Mouse (Mus musculus): ENCODE results near the gene P2ry14.
"Not testable (repeated sequence)": the region's sequence is repeated elsewhere in the genome, so short reads cannot be mapped to it uniquely, and the experiment has no call there.

GRCm38 (mm10) chr3:59113291-59113690, 40.1 kb downstream of the P2ry14 start:
- TF ChIP-seq CTCF (IDR thresholded peaks at IDR 0.05 in 2 of 3, conservative IDR thresholded peaks at IDR 0.05 in 1 of 3; ENCODE audit: control insufficient read depth in 1 of 3, insufficient read depth in 1 of 3, low read depth in 2 of 3, low read length in 3 of 3, poor library complexity in 1 of 3, severe bottlenecking in 1 of 3); EP300 (IDR thresholded peaks at IDR 0.05; ENCODE audit: low read depth in 1 of 2, low read length in 2 of 2); HCFC1 (IDR thresholded peaks at IDR 0.05; ENCODE audit: low read depth, low read length); USF1 (IDR thresholded peaks at IDR 0.05; ENCODE audit: low read depth, low read length); NELFE (IDR thresholded peaks at IDR 0.05; ENCODE audit: low read depth, low read length); KAT2A (conservative IDR thresholded peaks at IDR 0.05; ENCODE audit: low read depth, low read length); TBP (IDR thresholded peaks at IDR 0.05; ENCODE audit: low read depth, low read length); POLR2A (IDR thresholded peaks at IDR 0.05; ENCODE audit: control insufficient read depth in 1 of 2, insufficient read depth in 1 of 2, low read depth in 1 of 2, low read length in 2 of 2, poor library complexity in 1 of 2); RCOR1 (IDR thresholded peaks at IDR 0.05; ENCODE audit: low read depth, low read length); POLR2AphosphoS2 (IDR thresholded peaks at IDR 0.05; ENCODE audit: low read length); ETS1 (IDR thresholded peaks at IDR 0.05; ENCODE audit: low read depth, low read length); SIN3A (IDR thresholded peaks at IDR 0.05; ENCODE audit: low read length); ZKSCAN1 (IDR thresholded peaks at IDR 0.05; ENCODE audit: low read depth, low read length): not testable (repeated sequence)
